16 mouse cellular contexts compared by ENCODE assay signal in genomic region chr7:25067909-25068656, GRCm38 (mm10). TPM values are rescaled to one million over a fixed set of nuclear protein-coding genes. Genes with fewer than 3 reads are reported as not detected.
DNase-seq lines count a peak whose midpoint lies in the region; ATAC-seq and TF ChIP-seq lines count a peak whose summit lies in the region.
"Had no signal": no experiment of that assay in that cellular context is flagged by ENCODE, and none has a peak within 500 bp of the region (broad histone marks: within the 10 kb centered on the region; RNA-seq: fewer than 3 reads in every experiment).

No protein-coding gene starts in this region.

- peak overlapping the region; percentile 41; the same call in 1 of the 2 replicates for H3K9ac ChIP-seq in forebrain, embryonic 14.5 days (ENCODE audit: low read length)
- H3K9ac ChIP-seq in midbrain, embryonic 12.5 days (replicated peaks) = 0 out of 2 replicates have a peak overlapping the region, but pooled peaks have one; percentile 7
- H3K9ac ChIP-seq: embryonic facial prominence, embryonic 13.5 days; lung, embryonic 15.5 days had no signal

- no peak overlapping the region for H3K27ac ChIP-seq in forebrain, embryonic 14.5 days (ENCODE audit: low read depth, low read length)
- H3K27ac ChIP-seq in midbrain, embryonic 12.5 days (replicated peaks) = no peak overlapping the region
- H3K27ac ChIP-seq: embryonic facial prominence, embryonic 13.5 days; heart, adult 2 months; lung, embryonic 15.5 days; stomach, postnatal 0 days had no signal

- peak overlapping the region; percentile 42; the same call in 1 of the 2 replicates for H3K4me3 ChIP-seq in G1E (ENCODE audit: low read depth, low read length)
- H3K4me3 ChIP-seq in forebrain, embryonic 14.5 days (ENCODE audit: low read depth, low read length) = no peak overlapping the region
- no peak overlapping the region for H3K4me3 ChIP-seq in midbrain, embryonic 12.5 days
- H3K4me3 ChIP-seq: embryonic facial prominence, embryonic 13.5 days; heart, adult 2 months; lung, embryonic 15.5 days had no signal

- WGBS in forebrain, embryonic 14.5 days = 83% methylated on average over 21 of the region's 22 CpGs
- WGBS in midbrain, embryonic 12.5 days = 86% methylated on average over 22 of the region's 22 CpGs

- no peak for ATAC-seq in G1E (ENCODE audit: extremely low read depth, insufficient number of reproducible peaks, low FRiP score, poor library complexity, severe bottlenecking)
- no peak for ATAC-seq in forebrain, embryonic 14.5 days
- ATAC-seq in midbrain, embryonic 12.5 days (ENCODE audit: low FRiP score, low read depth) = no peak
- ATAC-seq: activated CD4-positive, CD25-positive, alpha-beta regulatory T cell, adult 4 months had no signal

- H3K4me2 ChIP-seq in forebrain, embryonic 14.5 days (ENCODE audit: low read length) = peak overlapping the region; percentile 36
- H3K4me2 ChIP-seq in midbrain, embryonic 12.5 days (replicated peaks) = peak overlapping the region; percentile 79
- H3K4me2 ChIP-seq: embryonic facial prominence, embryonic 13.5 days; lung, embryonic 15.5 days had no signal

- no peaks in the 10 kb centered on the region for H3K27me3 ChIP-seq in G1E (ENCODE audit: insufficient read depth, low read length)
- no peaks in the 10 kb centered on the region for H3K27me3 ChIP-seq in forebrain, embryonic 14.5 days (replicated peaks; ENCODE audit: control insufficient read depth, insufficient read depth, low read length)
- no peaks in the 10 kb centered on the region for H3K27me3 ChIP-seq in midbrain, embryonic 12.5 days
- H3K27me3 ChIP-seq: embryonic facial prominence, embryonic 13.5 days; lung, embryonic 15.5 days had no signal

- peak; percentile 36 for DNase-seq in cerebellum, adult 9-11 months
- DNase-seq in cerebellum, adult 11 months = no peak
- DNase-seq in G1E (ENCODE audit: low spot score) = no peak
- no peak for DNase-seq in forebrain, embryonic 14.5 days (ENCODE audit: low spot score)
- DNase-seq in gastrocnemius, postnatal 4 days (ENCODE audit: low spot score in 2 of 2) = no peak
- no peak for DNase-seq in urinary bladder, postnatal 4 days (ENCODE audit: low spot score in 2 of 2)
- DNase-seq in layer of hippocampus, postnatal 10 days (ENCODE audit: low spot score in 2 of 2) = no peak
- DNase-seq: cerebellum, adult 18-20 months; heart, adult 2 months; heart, postnatal 36 days; kidney, adult 9 months had no signal

- peaks cover 72% of the 10 kb centered on the region for H3K4me1 ChIP-seq in G1E (ENCODE audit: insufficient read depth, low read depth, low read length)
- H3K4me1 ChIP-seq in forebrain, embryonic 14.5 days (ENCODE audit: control insufficient read depth, insufficient read depth, low read length) = peaks cover 26% of the 10 kb centered on the region
- H3K4me1 ChIP-seq in midbrain, embryonic 12.5 days = peaks cover 46% of the 10 kb centered on the region

- H3K9me3 ChIP-seq in G1E (replicated peaks) = no peaks in the 10 kb centered on the region
- H3K9me3 ChIP-seq in forebrain, embryonic 14.5 days (replicated peaks; ENCODE audit: control insufficient read depth, low read length) = no peaks in the 10 kb centered on the region
- no peaks in the 10 kb centered on the region for H3K9me3 ChIP-seq in midbrain, embryonic 12.5 days
- H3K9me3 ChIP-seq: embryonic facial prominence, embryonic 13.5 days; lung, embryonic 15.5 days had no signal

- H3K36me3 ChIP-seq in G1E (replicated peaks) = peaks cover 79% of the 10 kb centered on the region
- peaks cover 53% of the 10 kb centered on the region for H3K36me3 ChIP-seq in forebrain, embryonic 14.5 days (ENCODE audit: control insufficient read depth, insufficient read depth, low read length)
- peaks cover 51% of the 10 kb centered on the region for H3K36me3 ChIP-seq in midbrain, embryonic 12.5 days

- TF ChIP-seq CTCF in G1E (IDR thresholded peaks at IDR 0.05; ENCODE audit: low read depth, low read length) = no peak

RNA-seq across cellular contexts. Expression of gene Grik5, which starts 4.1 kb away (rescaled TPM):
- total RNA-seq in G1E (2014; fragmentation: Nextera tagmentation) (168 and 198 TPM in 2 replicates), G1E (2017) (75.9 and 91.3 TPM in 2 replicates)
- 85.8 and 94.6 TPM in 2 replicates for polyA plus RNA-seq in G1E (2012)
- polyA plus RNA-seq in forebrain, embryonic 14.5 days (2014; fragmentation: Nextera tagmentation; extraction: Ambion mirVana) = 11.2 and 14.2 TPM in 2 replicates
- 14.9 and 18.1 TPM in 2 replicates for polyA plus RNA-seq in midbrain, embryonic 12.5 days (2016; fragmentation: Nextera tagmentation; extraction: Ambion mirVana)
- 10 to 100 TPM; 14.6 to 17.1 TPM for total RNA-seq in gastrocnemius, postnatal 4 days (2021)
- 100 to 1,000 TPM; 236 to 252 TPM for total RNA-seq in layer of hippocampus, postnatal 10 days (2021)

RNA-seq across cellular contexts. Expression of gene Zfp574, which starts 4.3 kb away (rescaled TPM):
- total RNA-seq in G1E (2014; fragmentation: Nextera tagmentation) (31.5 and 31.7 TPM in 2 replicates), G1E (2017) (14.8 and 15.4 TPM in 2 replicates)
- polyA plus RNA-seq in G1E (2012) = 66.3 and 69.0 TPM in 2 replicates
- polyA plus RNA-seq in forebrain, embryonic 14.5 days (2014; fragmentation: Nextera tagmentation; extraction: Ambion mirVana) = 18.9 and 28.4 TPM in 2 replicates
- 42.2 and 42.8 TPM in 2 replicates for polyA plus RNA-seq in midbrain, embryonic 12.5 days (2016; fragmentation: Nextera tagmentation; extraction: Ambion mirVana)
- 10 to 100 TPM; 10.7 to 11.4 TPM for total RNA-seq in gastrocnemius, postnatal 4 days (2021)
- 10 to 100 TPM; 21.4 to 23.2 TPM for total RNA-seq in layer of hippocampus, postnatal 10 days (2021)

Comparison
In these comparisons a context has a peak if more than half of its experiments do, and no peak if none do; other contexts are left out.
1. RNA of gene Grik5, which starts 4.1 kb away (total RNA-seq): 236 to 252 TPM in layer of hippocampus, postnatal 10 days and 75.9 to 198 TPM in G1E; 14.6 to 17.1 TPM in gastrocnemius, postnatal 4 days; every median in the first group is over 4 times any median in the second.